Mouse (Mus musculus) adrenal gland (tissue): ENCODE results near the gene Rps25.

ENCODE experiments used
- intact Hi-C: fragments of 180-260 bp; cut with DNase I; formaldehyde crosslinking; loops from one replicate; pipeline ENCODE4 v1.15.1; 2025
- microRNA-seq, 2 experiments: library from miRNA; unstranded; fragments of <30 nt; microRNA quantifications; one replicate each; pipeline ENCODE4; 2019

The Rps25 gene

GRCm38 (mm10) chr9:44450387-44450786, 43.4 kb downstream of the Rps25 start:
- intact Hi-C loops, result no loop called here

- intact Hi-C loops, result loop anchor here (1.0 kb wide), 2 partner anchors 48 to 198 kb away; no protein-coding TSS in a partner anchor
These were observed 47.4 kb downstream of the Rps25 start for GRCm38 (mm10) chr9:44454132-44454890.

- intact Hi-C loops, result loop anchor here (1.0 kb wide), 2 partner anchors 47 to 197 kb away; no protein-coding TSS in a partner anchor
These were observed 47.9 kb downstream of the Rps25 start, which contains the start of gene Upk2 for GRCm38 (mm10) chr9:44454891-44455220. Gene Upk2 (minus strand): TSS chr9:44454976.

GRCm38 (mm10) chr9:44457035-44457742, 50.2 kb downstream of the Rps25 start:
- intact Hi-C loops, result no loop called here

Small RNA genes within 50 kb of the gene (microRNA-seq; reads per million reads assigned to microRNA genes)
- gene Mir7085, result 0.62 to 0.69 reads per million in 2 experiments
